Mouse (Mus musculus) midbrain, embryonic 14.5 days (tissue): ENCODE measurements at regions not wholly inside any gene's neighbourhood (a gene's known extent, or its start where the extent isn't known, plus 50 kb on each side); places are given as distances from the start of the nearest gene placed in this dataset.
A peak's percentile ranks its signal among the peaks of the same experiment; 100 is the strongest.
"Not testable (repeated sequence)": the region's sequence is repeated elsewhere in the genome, so short reads cannot be mapped to it uniquely, and the experiment has no call there.

Experiments
- ATAC-seq: fragments of 200-750 bp; cut with Nextera tagmentation; 2 replicates; pipeline ENCODE4 v1.8.0; 2017; ENCODE audit warnings: moderate number of reproducible peaks, moderate library complexity; ENCODE audit not compliant: low FRiP score, low TSS enrichment
- DNase-seq: peaks from one replicate; pipeline ENCODE4 v3.0.0-alpha.2; 2015
- H3K27ac ChIP-seq: fragments of 300-500 bp; sonication (generic); replicated peaks from 2 replicates; pipeline ENCODE4 v1.5.1; 2014; ENCODE audit warnings: mild to moderate bottlenecking, low read depth, low read length, moderate library complexity
- H3K27me3 ChIP-seq: fragments of 300-500 bp; sonication (generic); 2 replicates; pipeline ENCODE4 v1.6.1; 2014; ENCODE audit warnings: low read length, control low read depth, mixed read lengths; ENCODE audit not compliant: control insufficient read depth, insufficient read depth
- H3K36me3 ChIP-seq: fragments of 300-500 bp; sonication (generic); 2 replicates; pipeline ENCODE4 v1.6.1; 2014; ENCODE audit warnings: low read length, control low read depth; ENCODE audit not compliant: control insufficient read depth, insufficient read depth
- H3K4me1 ChIP-seq: fragments of 300-500 bp; sonication (generic); 2 replicates; pipeline ENCODE4 v1.6.1; 2014; ENCODE audit warnings: mild to moderate bottlenecking, antibody characterized with exemption, low read length, control low read depth; ENCODE audit not compliant: control insufficient read depth, insufficient read depth
- H3K4me2 ChIP-seq: fragments of 300-500 bp; sonication (generic); 2 replicates; pipeline ENCODE4 v1.6.1; 2014; ENCODE audit warnings: mild to moderate bottlenecking, low read length, moderate library complexity
- H3K4me3 ChIP-seq: fragments of 300-500 bp; sonication (generic); replicated peaks from 2 replicates; pipeline ENCODE4 v1.5.1; 2014; ENCODE audit warnings: low read depth, low read length
- H3K9ac ChIP-seq: fragments of 300-500 bp; sonication (generic); replicated peaks from 2 replicates; pipeline ENCODE4 v1.6.1; 2014; ENCODE audit warnings: mild to moderate bottlenecking, low read length, moderate library complexity
- H3K9me3 ChIP-seq: fragments of 300-500 bp; sonication (generic); 2 replicates; pipeline ENCODE4 v1.6.1; 2016; ENCODE audit warnings: low read length, control low read depth, mixed read lengths; ENCODE audit not compliant: control insufficient read depth
- WGBS: fragments of 180-500 bp; shearing (Covaris S2); extraction: QIAGEN DNeasy Blood & Tissue Kit; methylation state at CpG from one replicate; pipeline ENCODE4 v1.1.7; 2014; 5-methylcytosine and 5-hydroxymethylcytosine counted together

DNA sequence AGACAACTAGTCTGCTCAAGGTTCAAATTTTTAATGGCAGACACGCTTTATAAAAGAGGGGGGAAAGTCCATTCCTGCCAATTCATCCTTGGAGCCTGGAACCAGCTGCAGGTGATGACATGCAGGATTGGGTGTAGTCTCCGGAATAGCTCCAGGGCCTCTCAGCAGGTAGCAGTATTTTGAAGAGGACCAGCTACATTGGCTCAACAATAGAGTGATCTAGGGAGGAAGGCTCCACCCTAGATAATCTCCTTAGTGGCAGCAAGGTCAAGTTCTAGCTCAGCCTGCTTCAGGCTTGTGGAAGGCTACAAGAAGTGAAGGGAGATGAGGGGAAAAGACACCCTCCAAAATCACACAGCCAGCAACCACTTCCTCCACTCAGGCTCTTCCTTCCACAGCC lies 1405.1 kb downstream of the 4930444P10Rik start:
- H3K9ac ChIP-seq, DNase-seq, H3K27me3 ChIP-seq, ATAC-seq, H3K27ac ChIP-seq, H3K4me3 ChIP-seq, H3K4me2 ChIP-seq, H3K36me3 ChIP-seq, H3K9me3 ChIP-seq, H3K4me1 ChIP-seq: not testable (repeated sequence)
- WGBS, result 83% methylated on average over 2 of the region's 2 CpGs

DNA sequence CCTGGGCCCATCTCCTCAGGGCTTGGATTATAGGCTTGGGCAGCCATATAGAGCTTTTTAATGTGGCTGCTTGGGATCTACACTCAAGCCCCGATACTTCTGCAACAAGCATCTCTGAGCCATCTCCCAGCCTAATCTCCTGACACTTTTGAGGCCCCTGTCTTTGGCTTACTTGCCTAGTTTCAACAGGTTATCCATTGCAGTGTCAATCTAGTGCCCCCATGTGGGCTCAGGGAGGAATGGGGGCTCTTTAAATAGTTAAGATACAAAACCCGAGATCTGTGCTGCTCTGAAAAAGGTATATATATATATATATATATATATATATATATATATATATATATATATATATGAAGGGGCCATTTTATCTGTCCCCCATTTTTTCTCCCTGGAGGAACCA lies 1407.0 kb downstream of the 4930444P10Rik start:
- Histone ChIP-seq H3K9ac (no peak overlapping the region), H3K36me3 (no peaks in the 10 kb centered on the region), H3K27me3 (no peaks in the 10 kb centered on the region), H3K4me3 (no peak overlapping the region), H3K27ac (no peak overlapping the region), H3K9me3 (no peaks in the 10 kb centered on the region), H3K4me1 (no peaks in the 10 kb centered on the region), H3K4me2 (no peak overlapping the region)
- DNase-seq (peak; percentile 10), ATAC-seq (no peak)
- WGBS, result 32% methylated on average over 2 of the region's 2 CpGs

DNA sequence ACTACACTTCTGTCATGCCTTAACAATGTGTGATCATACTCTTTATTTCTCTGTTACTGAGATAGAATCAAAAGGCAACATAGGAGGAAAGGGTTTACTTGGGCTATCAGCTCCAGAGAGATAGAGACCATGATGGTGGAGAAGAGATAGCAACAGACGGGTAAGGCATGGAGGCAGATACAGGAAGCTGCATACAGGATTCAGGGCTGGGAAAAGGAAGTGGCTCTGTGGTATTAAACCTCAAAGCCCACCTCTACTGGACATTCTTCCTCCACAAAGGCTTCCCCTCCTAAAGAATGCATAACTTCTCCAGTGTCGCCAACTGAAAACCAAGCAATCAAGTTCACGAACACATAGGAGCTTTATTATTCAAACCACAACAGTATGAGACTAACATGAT lies 1412.7 kb downstream of the 4930444P10Rik start:
- no peaks in the 10 kb centered on the region for H3K27me3 ChIP-seq
- no peak overlapping the region for H3K4me2 ChIP-seq
- ATAC-seq, result no peak
- WGBS, result 94% methylated on average over 3 of the region's 3 CpGs
- H3K4me1 ChIP-seq, result no peaks in the 10 kb centered on the region
- H3K36me3 ChIP-seq, result no peaks in the 10 kb centered on the region
- no peak overlapping the region for H3K9ac ChIP-seq
- no peak overlapping the region for H3K4me3 ChIP-seq
- DNase-seq, result no peak
- H3K9me3 ChIP-seq, result no peaks in the 10 kb centered on the region
- H3K27ac ChIP-seq, result no peak overlapping the region

GRCm38 (mm10) chr1:14672393-14672999 lies 1420.6 kb downstream of the 4930444P10Rik start:
- no peaks in the 10 kb centered on the region for H3K4me1 ChIP-seq
- H3K4me2 ChIP-seq, result no peak overlapping the region
- H3K9ac ChIP-seq, result no peak overlapping the region
- no peaks in the 10 kb centered on the region for H3K9me3 ChIP-seq
- WGBS, result 40% methylated on average over 6 of the region's 6 CpGs
- DNase-seq, result no peak
- ATAC-seq, result no peak
- no peaks in the 10 kb centered on the region for H3K36me3 ChIP-seq
- no peaks in the 10 kb centered on the region for H3K27me3 ChIP-seq
- no peak overlapping the region for H3K27ac ChIP-seq
- no peak overlapping the region for H3K4me3 ChIP-seq

DNA sequence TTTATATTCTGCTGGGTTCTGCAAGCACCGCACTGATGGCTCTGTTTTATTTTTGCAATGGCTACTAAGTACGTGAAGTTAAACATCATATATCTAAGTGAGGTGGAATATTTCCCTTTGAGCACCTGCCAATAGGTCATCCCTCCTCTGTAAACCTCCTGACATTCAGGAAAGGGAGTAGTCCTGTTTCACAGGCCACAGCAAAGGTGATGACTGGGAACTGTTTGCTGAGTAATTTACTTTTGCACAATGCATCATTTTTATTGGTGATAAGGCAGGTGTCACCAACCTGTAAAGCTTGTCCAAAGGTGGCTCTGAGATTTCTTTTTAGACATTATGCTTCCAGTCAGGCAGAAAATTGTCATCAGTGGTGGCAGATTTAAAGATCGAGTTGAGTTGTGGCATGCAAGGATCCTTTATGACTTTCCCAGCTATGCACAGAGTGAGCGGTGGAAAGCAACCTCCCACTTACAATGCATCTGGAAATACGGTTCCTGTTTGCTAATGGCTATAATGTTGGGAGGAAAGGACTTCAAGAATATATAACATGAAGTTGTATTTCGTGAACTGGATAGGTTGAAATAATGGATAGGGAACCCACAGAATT lies 1430.3 kb downstream of the 4930444P10Rik start:
- Histone ChIP-seq H3K4me1 (no peaks in the 10 kb centered on the region), H3K9me3 (no peaks in the 10 kb centered on the region), H3K4me3 (no peak overlapping the region), H3K27me3 (no peaks in the 10 kb centered on the region), H3K36me3 (no peaks in the 10 kb centered on the region), H3K27ac (no peak overlapping the region), H3K4me2 (no peak overlapping the region), H3K9ac (no peak overlapping the region)
- WGBS, result 86% methylated on average over 6 of the region's 6 CpGs
- no peak for DNase-seq
- ATAC-seq, result no peak

DNA sequence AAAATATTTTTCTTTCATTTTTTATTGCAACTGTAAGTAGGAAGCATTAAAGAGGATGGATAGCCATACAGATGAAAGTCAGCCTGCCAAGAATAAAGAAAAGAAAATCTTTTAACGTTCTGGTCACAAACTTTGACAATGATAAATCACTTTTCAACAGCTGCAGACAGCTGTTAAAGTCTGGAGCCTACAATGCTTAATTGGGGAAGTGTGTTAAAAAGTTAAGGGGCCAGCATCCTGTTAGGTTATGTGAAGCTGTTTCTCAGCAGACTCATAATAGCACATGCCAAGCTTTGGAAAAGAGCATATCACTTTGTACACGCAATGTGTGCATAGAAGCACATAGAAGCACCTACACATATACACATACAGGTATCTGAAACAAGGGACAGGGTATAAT lies 1431.3 kb downstream of the 4930444P10Rik start:
- Histone ChIP-seq H3K9ac (no peak overlapping the region), H3K4me1 (no peaks in the 10 kb centered on the region), H3K36me3 (no peaks in the 10 kb centered on the region), H3K27me3 (no peaks in the 10 kb centered on the region), H3K9me3 (no peaks in the 10 kb centered on the region), H3K27ac (no peak overlapping the region), H3K4me3 (no peak overlapping the region), H3K4me2 (no peak overlapping the region)
- DNase-seq, result no peak
- WGBS, result 76% methylated on average over 2 of the region's 2 CpGs
- ATAC-seq, result no peak

- ATAC-seq, result no peak
- H3K27me3 ChIP-seq, result no peaks in the 10 kb centered on the region
Observed at GRCm38 (mm10) chr1:14650346-14650745, 1442.8 kb downstream of the 4930444P10Rik start.

GRCm38 (mm10) chr1:14635642-14636263 lies 1457.4 kb downstream of the 4930444P10Rik start:
- Histone ChIP-seq H3K9ac (no peak overlapping the region), H3K36me3 (no peaks in the 10 kb centered on the region), H3K4me2 (no peak overlapping the region), H3K4me3 (no peak overlapping the region), H3K4me1 (no peaks in the 10 kb centered on the region), H3K27me3 (no peaks in the 10 kb centered on the region), H3K9me3 (no peaks in the 10 kb centered on the region), H3K27ac (no peak overlapping the region)
- ATAC-seq (no peak), DNase-seq (peak; percentile 67)
- 82% methylated on average over 5 of the region's 5 CpGs for WGBS

More at GRCm38 (mm10) chr1:14650346-14650745, 1442.8 kb downstream of the 4930444P10Rik start:
- 90% methylated on average over 2 of the region's 2 CpGs for WGBS
- H3K36me3 ChIP-seq, result no peaks in the 10 kb centered on the region
- H3K27ac ChIP-seq, result no peak overlapping the region
- H3K4me3 ChIP-seq, result no peak overlapping the region
- DNase-seq, result no peak
- H3K9ac ChIP-seq, result no peak overlapping the region
- H3K4me1 ChIP-seq, result no peaks in the 10 kb centered on the region
- H3K9me3 ChIP-seq, result no peaks in the 10 kb centered on the region
- H3K4me2 ChIP-seq, result no peak overlapping the region

GRCm38 (mm10) chr1:14631994-14632393 lies 1461.1 kb downstream of the 4930444P10Rik start:
- H3K27ac ChIP-seq, result no peak overlapping the region
- WGBS, result 34% methylated on average over 4 of the region's 4 CpGs
- H3K36me3 ChIP-seq, result no peaks in the 10 kb centered on the region
- no peak for ATAC-seq
- DNase-seq, result no peak
- no peak overlapping the region for H3K4me3 ChIP-seq
- H3K9ac ChIP-seq, result no peak overlapping the region
- no peaks in the 10 kb centered on the region for H3K9me3 ChIP-seq
- no peak overlapping the region for H3K4me2 ChIP-seq
- H3K27me3 ChIP-seq, result no peaks in the 10 kb centered on the region
- no peaks in the 10 kb centered on the region for H3K4me1 ChIP-seq
